Mouse (Mus musculus) intestine, embryonic 15.5 days (tissue): Measurements from ENCODE around the gene Paqr8. TPM values are rescaled to one million over a fixed set of nuclear protein-coding genes. Genes with fewer than 3 reads are reported as not detected.
A peak's percentile ranks its signal among the peaks of the same experiment; 100 is the strongest.
"Not testable (repeated sequence)": the region's sequence is repeated elsewhere in the genome, so short reads cannot be mapped to it uniquely, and the experiment has no call there.

Experiments
- ATAC-seq: fragments of 200-750 bp; cut with Nextera tagmentation; 2 replicates; pipeline ENCODE4 v1.8.0; 2017; ENCODE audit warnings: moderate TSS enrichment, moderate library complexity
- H3K27ac ChIP-seq: fragments of 300-500 bp; sonication (generic); 2 replicates; pipeline ENCODE4 v1.5.1; 2015; ENCODE audit warnings: mild to moderate bottlenecking, inconsistent platforms
- H3K27me3 ChIP-seq: fragments of 300-500 bp; sonication (generic); replicated peaks from 2 replicates; pipeline ENCODE4 v1.6.1; 2015; ENCODE audit warnings: inconsistent platforms
- H3K36me3 ChIP-seq: fragments of 300-500 bp; sonication (generic); 2 replicates; pipeline ENCODE4 v1.6.1; 2015; ENCODE audit warnings: inconsistent platforms
- H3K4me1 ChIP-seq: fragments of 300-500 bp; sonication (generic); replicated peaks from 2 replicates; pipeline ENCODE4 v1.6.1; 2015; ENCODE audit warnings: inconsistent platforms
- H3K4me2 ChIP-seq: fragments of 300-500 bp; sonication (generic); replicated peaks from 2 replicates; pipeline ENCODE4 v1.6.1; 2015; ENCODE audit warnings: mild to moderate bottlenecking, inconsistent platforms
- H3K4me3 ChIP-seq: fragments of 300-500 bp; sonication (generic); replicated peaks from 2 replicates; pipeline ENCODE4 v1.5.1; 2015; ENCODE audit warnings: inconsistent platforms
- H3K9ac ChIP-seq: fragments of 300-500 bp; sonication (generic); 2 replicates; pipeline ENCODE4 v1.6.1; 2015; ENCODE audit warnings: inconsistent platforms
- H3K9me3 ChIP-seq: fragments of 300-500 bp; sonication (generic); 2 replicates; pipeline ENCODE4 v1.6.1; 2016; ENCODE audit warnings: inconsistent platforms
- WGBS: fragments of 180-500 bp; shearing (Covaris S2); methylation state at CpG from one replicate; pipeline ENCODE4 v1.1.7; 2015; 5-methylcytosine and 5-hydroxymethylcytosine counted together
- polyA plus RNA-seq: library from polyadenylated mRNA; unstranded; fragments of >200 nt; fragmentation: Nextera tagmentation; extraction: Ambion mirVana; gene quantifications from 2 replicates; pipeline ENCODE4 v1.2.1, GENCODE M21; 2015

The Paqr8 gene
- polyA plus RNA-seq, 1 experiment from 2014 or later: 6.1 TPM

DNA sequence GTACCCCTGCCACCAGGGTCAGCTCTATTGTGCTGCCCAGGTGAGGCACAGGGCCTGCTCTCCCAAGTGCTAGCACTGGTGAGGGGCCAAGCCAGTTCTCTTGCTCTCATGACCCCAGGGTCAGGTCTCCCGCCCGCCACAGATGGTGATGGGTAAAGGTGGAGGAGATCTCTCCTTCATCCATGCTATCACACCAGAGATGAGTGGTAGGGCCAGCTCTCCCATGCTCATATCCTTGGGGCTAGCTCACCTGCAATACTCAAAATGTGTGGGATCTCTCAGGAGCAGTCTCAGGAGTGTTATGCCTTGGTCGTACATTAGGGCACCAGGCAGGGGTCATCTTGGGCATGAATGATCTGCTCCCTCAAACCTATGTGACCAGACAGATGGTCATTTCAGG, 24.4 kb downstream of the Paqr8 start:
- Histone ChIP-seq H3K4me1 (peaks cover 3% of the 10 kb centered on the region; the same call in 1 of the 2 replicates), H3K9ac (no peak overlapping the region), H3K27ac (no peak overlapping the region), H3K36me3 (no peaks in the 10 kb centered on the region), H3K4me3 (no peak overlapping the region), H3K4me2 (no peak overlapping the region), H3K9me3 (no peaks in the 10 kb centered on the region), H3K27me3 (no peaks in the 10 kb centered on the region)
- 82% methylated on average over 3 of the region's 3 CpGs for WGBS
- no peak for ATAC-seq

DNA sequence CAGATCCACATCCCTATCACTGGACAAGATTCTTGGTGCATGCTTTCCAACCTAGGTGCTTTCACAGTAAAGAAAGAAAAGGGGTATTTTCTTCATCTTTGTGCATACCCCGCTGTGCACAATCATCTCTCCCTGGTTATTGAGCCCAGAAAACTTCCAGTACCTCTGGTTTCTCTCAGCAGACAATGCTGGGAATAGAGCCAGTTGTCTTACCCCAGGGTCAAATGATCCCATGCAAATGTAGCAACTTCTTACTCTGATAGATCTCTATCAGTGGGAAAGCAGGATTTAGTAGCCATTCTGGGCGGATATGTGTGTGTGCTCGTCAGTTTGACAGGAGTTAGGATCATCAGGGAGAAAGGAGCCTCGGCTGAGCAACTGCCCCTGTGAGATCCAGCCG, 25.2 kb downstream of the Paqr8 start:
- H3K4me3 ChIP-seq: no peak overlapping the region
- no peaks in the 10 kb centered on the region for H3K36me3 ChIP-seq
- H3K4me1 ChIP-seq: peaks cover 3% of the 10 kb centered on the region; the same call in 1 of the 2 replicates
- H3K27me3 ChIP-seq: no peaks in the 10 kb centered on the region
- ATAC-seq: no peak
- 74% methylated on average over 5 of the region's 5 CpGs for WGBS
- no peak overlapping the region for H3K27ac ChIP-seq
- no peak overlapping the region for H3K9ac ChIP-seq
- no peaks in the 10 kb centered on the region for H3K9me3 ChIP-seq
- H3K4me2 ChIP-seq: no peak overlapping the region

DNA sequence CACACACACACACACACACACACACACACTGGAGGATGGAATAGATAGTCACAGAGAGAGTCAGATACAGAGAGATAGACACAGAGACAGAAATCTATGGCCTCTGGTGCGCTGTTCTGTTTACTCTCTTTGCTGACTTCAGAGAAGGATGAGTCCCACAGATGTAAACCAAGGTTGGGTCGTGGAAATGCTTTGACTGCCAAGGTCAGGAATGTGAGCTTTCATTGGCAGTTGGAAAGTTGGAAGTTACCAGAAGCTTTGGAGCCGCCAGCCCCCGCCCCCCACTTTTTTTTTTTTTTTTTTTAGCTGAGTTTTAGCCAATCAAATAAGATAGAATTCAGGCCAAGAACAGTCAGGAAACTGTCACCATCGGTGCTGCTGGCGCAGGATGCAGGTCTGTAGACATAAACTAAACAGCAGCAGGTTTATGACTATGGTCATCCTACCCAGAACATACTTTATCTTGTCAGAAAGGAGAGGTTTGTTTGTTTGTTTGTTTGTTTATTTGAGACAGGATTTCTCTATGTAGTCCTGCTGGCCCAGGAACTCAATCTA, 27.2 kb downstream of the Paqr8 start:
- Histone ChIP-seq H3K4me3 (no peak overlapping the region), H3K27me3 (no peaks in the 10 kb centered on the region), H3K4me1 (peaks cover 1% of the 10 kb centered on the region; the same call in 1 of the 2 replicates), H3K4me2 (no peak overlapping the region), H3K9me3 (no peaks in the 10 kb centered on the region), H3K36me3 (no peaks in the 10 kb centered on the region), H3K9ac (no peak overlapping the region), H3K27ac (no peak overlapping the region)
- WGBS: 62% methylated on average over 6 of the region's 6 CpGs
- no peak for ATAC-seq

DNA sequence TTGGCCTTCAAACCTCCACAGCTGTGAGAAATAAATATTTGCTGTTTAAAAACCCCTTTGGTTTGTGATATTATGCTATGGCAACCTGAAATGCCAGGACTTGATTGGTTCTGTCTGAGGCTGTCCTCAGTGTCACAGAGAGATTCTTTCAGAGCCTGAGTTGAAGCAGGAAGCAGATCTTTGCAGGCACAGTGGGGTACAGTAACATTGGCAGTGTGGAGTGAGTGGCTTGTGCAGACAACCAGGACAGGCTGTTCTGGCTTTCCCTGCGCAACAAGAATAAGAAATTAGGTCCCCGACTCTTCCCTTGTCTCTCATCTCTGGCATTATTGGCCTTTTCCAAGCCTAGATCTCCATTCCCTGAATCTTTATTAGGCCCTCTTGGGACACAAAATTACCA, 29.3 kb downstream of the Paqr8 start:
- no peak overlapping the region for H3K27ac ChIP-seq
- no peak overlapping the region for H3K9ac ChIP-seq
- no peaks in the 10 kb centered on the region for H3K36me3 ChIP-seq
- H3K4me2 ChIP-seq: no peak overlapping the region
- no peaks in the 10 kb centered on the region for H3K27me3 ChIP-seq
- 91% methylated on average over 2 of the region's 2 CpGs for WGBS
- no peaks in the 10 kb centered on the region for H3K9me3 ChIP-seq
- H3K4me1 ChIP-seq: peaks cover 6% of the 10 kb centered on the region; the same call in 1 of the 2 replicates
- ATAC-seq: no peak
- H3K4me3 ChIP-seq: no peak overlapping the region

DNA sequence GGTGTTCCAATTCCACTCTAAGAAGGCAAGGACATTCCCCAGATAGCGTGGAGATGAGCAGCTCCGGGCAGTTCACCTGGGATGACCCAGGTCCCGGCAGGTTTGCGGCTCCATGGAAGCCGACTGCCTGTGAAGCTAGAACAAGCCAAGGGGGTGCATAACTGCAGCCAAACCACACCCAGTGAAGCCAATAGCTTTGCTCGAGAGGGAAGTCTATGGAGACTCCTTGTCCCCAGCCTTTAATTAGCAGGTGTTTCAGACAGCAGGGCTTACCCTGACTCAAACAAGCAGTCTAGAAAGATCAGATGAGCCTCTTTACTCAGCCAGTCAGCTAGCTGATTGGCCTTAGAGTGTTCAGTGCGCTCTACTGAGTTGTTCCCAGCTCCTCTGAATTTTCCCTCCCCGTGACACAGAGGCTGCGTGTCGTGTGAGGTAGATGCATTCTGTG, 30.7 kb downstream of the Paqr8 start:
- Histone ChIP-seq H3K9me3 (no peaks in the 10 kb centered on the region), H3K27me3 (no peaks in the 10 kb centered on the region), H3K4me3 (no peak overlapping the region), H3K4me1 (peaks cover 6% of the 10 kb centered on the region; the same call in 1 of the 2 replicates), H3K4me2 (no peak overlapping the region), H3K36me3 (no peaks in the 10 kb centered on the region), H3K9ac (no peak overlapping the region), H3K27ac (no peak overlapping the region)
- 84% methylated on average over 10 of the region's 10 CpGs for WGBS
- no peak for ATAC-seq

DNA sequence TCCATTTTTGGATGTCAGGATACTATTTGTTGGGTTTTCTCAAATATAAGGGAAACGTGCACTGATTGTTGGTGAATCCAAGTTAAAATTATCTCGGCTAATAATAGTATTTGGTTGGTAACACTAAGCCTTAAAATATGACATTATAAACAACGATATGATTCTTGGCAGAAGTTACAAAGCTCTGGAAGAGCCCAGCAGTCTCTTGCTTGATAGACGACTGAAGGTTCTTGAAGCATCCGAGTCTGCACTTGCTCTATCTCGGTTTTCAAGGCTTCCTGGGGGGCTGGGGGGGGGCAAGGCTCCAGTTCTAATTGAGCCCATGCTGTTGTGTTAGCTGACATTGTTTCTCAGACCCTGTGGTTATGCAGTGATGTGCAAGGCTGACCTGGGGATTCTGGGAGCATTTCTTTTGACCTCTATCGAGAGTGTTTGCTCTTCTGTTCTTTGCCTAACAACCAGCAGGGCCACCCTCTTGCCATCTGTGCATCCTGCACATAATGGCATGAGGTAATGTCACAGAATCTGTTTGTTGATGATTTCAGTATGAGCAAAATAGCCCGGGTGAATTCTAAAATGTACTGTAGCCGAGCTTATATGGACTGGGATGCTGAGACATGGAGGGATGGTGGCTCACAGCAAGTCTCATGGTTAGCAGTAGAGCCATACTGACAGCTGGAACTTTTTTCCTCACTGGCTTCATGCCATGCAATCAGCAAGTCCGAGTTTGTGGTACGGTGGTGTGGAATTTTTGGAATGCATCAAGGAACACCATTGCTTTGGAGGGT, 32.4 kb downstream of the Paqr8 start:
- no peak overlapping the region for H3K9ac ChIP-seq
- no peaks in the 10 kb centered on the region for H3K36me3 ChIP-seq
- H3K4me1 ChIP-seq: peaks cover 6% of the 10 kb centered on the region; the same call in 1 of the 2 replicates
- no peaks in the 10 kb centered on the region for H3K27me3 ChIP-seq
- H3K27ac ChIP-seq: no peak overlapping the region
- no peak overlapping the region for H3K4me3 ChIP-seq
- ATAC-seq: peak; percentile 34; the same call in 1 of the 2 replicates
- WGBS: 37% methylated on average over 11 of the region's 11 CpGs
- H3K9me3 ChIP-seq: no peaks in the 10 kb centered on the region
- 0 out of 2 replicates have a peak overlapping the region, but pooled peaks have one; percentile 11 for H3K4me2 ChIP-seq

DNA sequence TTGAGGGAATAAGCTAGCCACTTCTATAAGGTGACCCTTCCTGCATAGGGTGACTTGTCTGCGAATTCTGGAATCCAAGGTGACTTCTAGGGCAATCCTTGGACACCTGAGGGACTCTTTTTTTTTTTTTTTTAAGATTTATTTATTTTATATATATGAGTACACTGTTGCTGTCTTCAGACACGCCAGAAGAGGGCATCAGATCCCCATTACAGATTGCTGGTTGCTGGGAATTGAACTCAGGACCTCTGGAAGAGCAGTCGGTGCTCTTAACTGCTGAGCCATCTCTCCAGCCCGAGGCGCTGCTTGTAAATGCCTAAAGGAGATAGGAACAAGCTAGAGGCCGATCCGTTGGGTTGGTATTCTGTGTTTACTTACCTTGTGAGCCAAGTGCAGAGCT, 34.9 kb downstream of the Paqr8 start:
- not testable (repeated sequence) for H3K4me1 ChIP-seq, H3K27ac ChIP-seq, H3K4me2 ChIP-seq, ATAC-seq, H3K4me3 ChIP-seq, H3K9me3 ChIP-seq, H3K9ac ChIP-seq, H3K36me3 ChIP-seq, H3K27me3 ChIP-seq
- 83% methylated on average over 7 of the region's 7 CpGs for WGBS

DNA sequence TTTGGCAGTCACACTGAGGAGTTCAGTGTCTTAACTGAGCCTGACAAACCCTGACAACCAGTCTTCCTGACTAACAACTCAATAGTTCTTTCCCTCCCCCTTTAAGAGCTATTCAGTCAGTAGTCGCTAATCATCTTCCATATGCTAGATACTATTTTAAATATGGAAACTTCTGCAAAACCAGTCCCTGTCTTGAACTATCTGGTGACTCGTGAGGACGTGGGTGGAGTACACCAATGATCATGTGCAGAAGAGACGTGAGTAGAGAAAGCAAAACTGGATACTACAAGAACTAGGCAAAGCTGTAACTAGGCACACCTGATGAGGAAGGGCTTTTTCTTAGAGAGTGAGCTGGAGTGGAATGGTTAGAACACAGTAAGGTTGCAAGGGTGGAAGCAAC, 35.5 kb downstream of the Paqr8 start:
- Histone ChIP-seq H3K27me3 (no peaks in the 10 kb centered on the region), H3K9ac (no peak overlapping the region), H3K4me2 (no peak overlapping the region), H3K36me3 (no peaks in the 10 kb centered on the region), H3K9me3 (no peaks in the 10 kb centered on the region), H3K27ac (no peak overlapping the region), H3K4me1 (peaks cover 6% of the 10 kb centered on the region; the same call in 1 of the 2 replicates), H3K4me3 (no peak overlapping the region)
- ATAC-seq: no peak
- 86% methylated on average over 4 of the region's 4 CpGs for WGBS

DNA sequence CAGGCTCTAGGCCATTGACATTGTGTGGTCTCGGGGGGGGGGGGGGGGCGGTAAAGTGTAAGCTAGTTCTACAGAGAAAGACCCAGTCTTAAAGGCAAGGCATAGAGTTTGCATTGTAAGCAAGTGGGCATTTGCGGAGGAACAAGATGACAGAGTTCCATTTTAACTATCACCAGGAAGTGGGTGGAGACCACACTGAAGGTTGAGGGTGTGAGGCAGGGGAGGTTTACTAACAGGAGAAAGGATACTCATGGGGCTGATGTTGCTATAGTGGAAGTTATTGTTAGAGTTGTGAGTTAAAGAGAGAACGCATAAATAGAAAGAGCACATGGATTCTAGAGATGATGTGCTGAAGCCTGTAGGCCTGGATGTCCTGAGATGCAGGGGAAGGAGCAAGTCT, 36.0 kb downstream of the Paqr8 start:
- H3K27me3 ChIP-seq: no peaks in the 10 kb centered on the region
- no peak overlapping the region for H3K27ac ChIP-seq
- WGBS: 87% methylated on average over 4 of the region's 4 CpGs
- H3K9ac ChIP-seq: no peak overlapping the region
- no peaks in the 10 kb centered on the region for H3K36me3 ChIP-seq
- ATAC-seq: no peak
- peaks cover 6% of the 10 kb centered on the region; the same call in 1 of the 2 replicates for H3K4me1 ChIP-seq
- no peak overlapping the region for H3K4me3 ChIP-seq
- no peak overlapping the region for H3K4me2 ChIP-seq
- H3K9me3 ChIP-seq: no peaks in the 10 kb centered on the region

DNA sequence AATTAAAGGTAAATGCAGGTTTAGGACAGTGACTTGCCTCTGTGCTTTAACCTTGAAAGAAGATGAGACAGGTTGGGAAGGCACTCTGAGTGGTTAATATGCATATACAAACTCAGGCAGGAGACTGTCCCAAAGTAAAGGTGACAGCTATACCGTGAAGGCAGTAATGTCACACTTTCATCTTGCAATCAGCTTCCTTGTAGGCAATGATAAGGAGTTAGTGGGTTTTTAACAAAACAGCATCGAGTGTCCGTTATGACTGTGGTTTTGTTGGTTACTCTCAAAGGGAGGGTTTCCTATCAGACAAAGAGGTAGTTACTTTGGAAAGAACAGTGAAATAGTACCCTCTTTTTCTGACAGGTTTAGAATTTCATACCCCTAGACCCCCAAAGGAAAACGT, 38.1 kb downstream of the Paqr8 start:
- H3K9me3 ChIP-seq: no peaks in the 10 kb centered on the region
- ATAC-seq: no peak
- no peak overlapping the region for H3K4me3 ChIP-seq
- H3K36me3 ChIP-seq: no peaks in the 10 kb centered on the region
- H3K4me2 ChIP-seq: no peak overlapping the region
- no peak overlapping the region for H3K27ac ChIP-seq
- 71% methylated on average over 4 of the region's 4 CpGs for WGBS
- no peaks in the 10 kb centered on the region for H3K27me3 ChIP-seq
- no peak overlapping the region for H3K9ac ChIP-seq
- no peaks in the 10 kb centered on the region for H3K4me1 ChIP-seq

DNA sequence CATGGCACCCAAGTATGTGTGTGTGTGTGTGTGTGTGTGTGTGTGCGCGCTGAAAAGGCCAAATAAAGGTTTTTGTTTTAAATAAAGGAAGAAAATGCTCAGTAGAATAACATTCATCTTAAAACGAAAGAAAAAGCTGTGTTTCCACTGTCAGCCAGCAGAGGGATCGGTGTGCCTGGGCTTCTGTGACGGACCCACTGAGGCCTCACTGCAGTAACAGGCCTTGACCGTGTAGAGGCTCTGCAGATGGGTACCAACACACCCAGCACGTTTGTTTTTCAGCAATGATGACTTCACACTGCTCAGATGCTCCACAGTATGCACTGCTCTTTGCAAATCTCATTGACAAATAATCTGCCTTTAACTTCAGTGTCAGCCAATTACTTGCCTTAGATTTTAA, 43.1 kb downstream of the Paqr8 start:
- peaks cover 6% of the 10 kb centered on the region; the same call in 1 of the 2 replicates for H3K36me3 ChIP-seq
- H3K9ac ChIP-seq: no peak overlapping the region
- H3K9me3 ChIP-seq: no peaks in the 10 kb centered on the region
- no peak overlapping the region for H3K27ac ChIP-seq
- peak; percentile 77 for ATAC-seq
- H3K4me2 ChIP-seq: no peak overlapping the region
- no peaks in the 10 kb centered on the region for H3K4me1 ChIP-seq
- H3K27me3 ChIP-seq: no peaks in the 10 kb centered on the region
- H3K4me3 ChIP-seq: no peak overlapping the region
- WGBS: 25% methylated on average over 7 of the region's 7 CpGs

DNA sequence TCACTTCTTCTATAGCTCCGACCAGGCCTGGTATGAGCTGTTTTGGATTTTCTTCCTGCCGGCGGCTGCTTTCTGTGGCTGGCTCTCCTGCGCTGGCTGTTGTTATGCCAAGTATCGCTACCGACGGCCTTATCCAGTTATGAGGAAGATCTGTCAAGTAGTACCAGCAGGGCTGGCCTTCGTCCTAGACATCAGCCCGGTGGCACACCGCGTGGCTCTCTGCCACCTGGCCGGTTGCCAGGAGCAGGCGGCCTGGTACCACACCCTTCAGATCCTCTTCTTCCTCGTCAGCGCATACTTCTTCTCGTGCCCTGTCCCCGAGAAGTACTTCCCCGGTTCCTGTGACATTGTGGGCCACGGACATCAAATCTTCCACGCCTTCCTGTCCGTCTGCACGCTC, 44.7 kb downstream of the Paqr8 start:
- no peaks in the 10 kb centered on the region for H3K27me3 ChIP-seq
- H3K4me2 ChIP-seq: no peak overlapping the region
- WGBS: 90% methylated on average over 22 of the region's 22 CpGs
- no peak for ATAC-seq
- H3K27ac ChIP-seq: no peak overlapping the region
- H3K9ac ChIP-seq: no peak overlapping the region
- no peaks in the 10 kb centered on the region for H3K9me3 ChIP-seq
- no peak overlapping the region for H3K4me3 ChIP-seq
- peaks cover 6% of the 10 kb centered on the region; the same call in 1 of the 2 replicates for H3K36me3 ChIP-seq
- H3K4me1 ChIP-seq: no peaks in the 10 kb centered on the region

DNA sequence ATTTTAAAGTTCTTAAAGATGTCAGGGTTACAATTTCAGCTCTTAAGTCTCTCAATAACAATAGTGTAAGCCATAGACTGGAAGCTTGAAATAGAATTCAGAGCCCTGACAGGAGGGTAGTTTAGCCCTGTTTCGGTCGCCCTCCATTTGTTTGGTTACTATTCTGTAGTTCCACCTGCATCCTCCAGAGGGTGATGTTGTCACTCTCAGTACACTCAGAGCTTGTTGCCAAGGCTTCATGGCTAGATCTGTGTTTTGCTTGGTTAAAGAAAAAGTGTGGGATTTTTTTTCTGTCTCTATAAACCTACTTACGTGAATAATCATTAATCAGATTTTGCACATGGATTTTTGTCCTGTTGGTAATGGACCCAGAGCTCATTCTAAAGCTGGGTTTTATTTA, 48.6 kb downstream of the Paqr8 start:
- Histone ChIP-seq H3K27ac (no peak overlapping the region), H3K9ac (no peak overlapping the region), H3K4me3 (no peak overlapping the region), H3K9me3 (no peaks in the 10 kb centered on the region), H3K4me1 (no peaks in the 10 kb centered on the region), H3K27me3 (no peaks in the 10 kb centered on the region), H3K36me3 (peaks cover 6% of the 10 kb centered on the region; the same call in 1 of the 2 replicates), H3K4me2 (no peak overlapping the region)
- peak; percentile 40; the same call in 1 of the 2 replicates for ATAC-seq
- 34% methylated on average over 3 of the region's 3 CpGs for WGBS
